Mouse (Mus musculus) thymus, postnatal 14 days (tissue): Measurements from ENCODE around the gene Htr2b.

Experiments used
- DNase-seq: peaks from one replicate; pipeline ENCODE4 v3.0.0; 2021

The Htr2b gene

DNA sequence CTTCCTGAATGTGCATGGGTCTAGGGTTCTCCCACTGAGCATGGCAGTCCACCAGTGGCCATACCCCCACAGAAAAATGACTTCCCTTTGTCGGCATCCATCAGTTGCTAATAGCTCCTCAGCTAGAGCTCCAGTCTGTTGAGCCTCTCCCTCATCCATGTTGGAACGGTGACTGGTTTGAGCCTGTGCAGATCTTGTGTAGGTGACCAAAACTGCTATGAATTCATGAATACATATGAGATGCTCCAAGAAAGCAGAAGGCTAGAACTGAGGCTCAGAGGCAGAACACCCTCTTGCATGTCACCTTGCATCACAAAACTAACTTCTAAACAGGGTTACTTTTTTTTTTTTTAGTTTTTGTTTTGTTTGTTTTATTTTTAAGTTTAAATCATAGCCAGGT is 35.2 kb downstream of the Htr2b start:
- DNase-seq: no peak

GRCm38 (mm10) chr1:86064271-86064991 is 47.3 kb downstream of the Htr2b start, which contains the start of gene Psmd1:
Gene Psmd1, plus strand, starts transcription at chr1:86064387.
- peak; percentile 92 for DNase-seq

DNA sequence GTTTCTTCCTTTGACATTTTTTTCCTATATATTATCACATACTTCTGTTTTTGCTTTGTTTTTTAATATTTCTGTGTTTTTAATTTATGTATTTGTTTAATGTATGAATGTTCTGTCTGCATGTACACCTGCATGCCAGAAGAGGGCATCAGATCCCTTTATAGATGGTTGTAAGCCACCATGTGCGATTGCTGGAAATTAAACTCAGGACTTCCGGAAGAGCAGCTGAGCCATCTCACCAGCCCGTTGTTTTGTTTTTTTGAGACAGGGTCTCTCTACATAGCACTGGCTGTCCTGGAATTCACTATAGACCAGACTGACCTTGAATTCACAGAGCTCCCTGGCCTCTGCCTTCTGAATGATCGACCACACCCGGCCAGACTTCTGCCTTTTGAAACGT is 49.2 kb downstream of the Htr2b start:
- DNase-seq: no peak

DNA sequence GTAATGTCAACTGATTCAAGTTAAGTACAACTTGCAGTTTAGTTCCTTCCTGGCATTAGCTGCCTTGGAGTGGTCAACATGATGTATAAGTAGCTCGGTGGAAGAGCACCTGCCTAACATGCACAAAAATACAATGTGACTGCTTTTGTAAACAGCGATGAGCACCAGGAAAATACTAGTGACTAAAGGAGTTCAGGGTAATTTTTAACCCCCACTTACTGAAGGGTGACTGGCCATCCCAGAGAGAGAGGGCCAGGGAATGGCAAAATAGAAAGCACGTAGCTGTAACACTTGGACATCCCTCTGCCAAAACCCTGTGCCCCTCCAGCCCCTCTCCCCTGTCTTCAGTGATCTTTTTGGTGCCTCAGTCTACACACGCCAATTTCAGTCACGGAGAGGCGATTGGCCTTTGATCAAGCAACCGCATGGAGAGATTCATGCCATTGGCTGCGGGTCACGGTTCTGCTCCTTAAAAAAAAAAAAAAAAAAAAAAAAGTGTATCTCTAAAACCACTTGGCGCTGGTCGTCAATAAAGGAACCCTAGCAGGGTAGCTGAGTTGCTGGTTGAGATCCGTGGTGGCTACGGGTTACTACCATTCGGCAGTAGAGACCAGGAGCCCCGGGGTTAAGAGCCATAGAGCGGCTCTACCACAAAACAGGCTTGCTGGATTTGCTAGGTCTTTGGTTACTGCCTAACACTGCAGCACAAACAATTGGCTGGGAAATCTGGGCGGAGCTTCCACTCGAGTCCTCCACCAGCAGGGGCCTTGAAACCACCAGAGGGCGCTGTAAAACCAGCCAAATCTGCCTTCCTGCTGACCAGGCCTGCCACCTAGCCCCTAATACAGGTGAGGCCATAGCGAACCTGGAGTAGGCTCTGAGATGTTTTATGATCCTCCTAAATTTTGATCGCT is 52.7 kb downstream of the Htr2b start:
- peak; percentile 92 for DNase-seq

GRCm38 (mm10) chr1:86056284-86056683 is 55.5 kb downstream of the Htr2b start:
- no peak for DNase-seq

GRCm38 (mm10) chr1:86054943-86055342 is 56.8 kb downstream of the Htr2b start:
- no peak for DNase-seq

GRCm38 (mm10) chr1:86053198-86053921 is 58.4 kb downstream of the Htr2b start:
- DNase-seq: no peak
